21 mouse cellular contexts compared by ENCODE assay signal in genomic region chr5:23656590-23656989, GRCm38 (mm10). TPM values are rescaled to one million over a fixed set of nuclear protein-coding genes. Genes with fewer than 3 reads are reported as not detected.
A peak's percentile ranks its signal among the peaks of the same experiment; 100 is the strongest.
DNase-seq lines count a peak whose midpoint lies in the region; ATAC-seq and TF ChIP-seq lines count a peak whose summit lies in the region.
"Had no signal": no experiment of that assay in that cellular context is flagged by ENCODE, and none has a peak within 500 bp of the region (broad histone marks: within the 10 kb centered on the region; RNA-seq: fewer than 3 reads in every experiment).

No protein-coding gene starts in this region.

- H3K9me3 ChIP-seq in forebrain, embryonic 14.5 days (replicated peaks; ENCODE audit: control insufficient read depth, low read length) = no peaks in the 10 kb centered on the region
- no peaks in the 10 kb centered on the region for H3K9me3 ChIP-seq in forebrain, embryonic 13.5 days (replicated peaks)
- no peaks in the 10 kb centered on the region for H3K9me3 ChIP-seq in midbrain, postnatal 0 days (ENCODE audit: low read length)
- no peaks in the 10 kb centered on the region; the same call in 1 of the 2 replicates for H3K9me3 ChIP-seq in midbrain, embryonic 16.5 days (replicated peaks; ENCODE audit: control insufficient read depth, low read length, poor library complexity, severe bottlenecking)
- H3K9me3 ChIP-seq in stomach, postnatal 0 days (ENCODE audit: control insufficient read depth, low read length) = no peaks in the 10 kb centered on the region
- H3K9me3 ChIP-seq: embryonic facial prominence, embryonic 10.5 days; forebrain, embryonic 15.5 days; hindbrain, embryonic 13.5 days; kidney, embryonic 15.5 days; limb, embryonic 13.5 days; midbrain, embryonic 10.5 days had no signal

- no peaks in the 10 kb centered on the region for H3K4me1 ChIP-seq in forebrain, embryonic 14.5 days (ENCODE audit: control insufficient read depth, insufficient read depth, low read length)
- peaks cover 4% of the 10 kb centered on the region; the same call in 1 of the 2 replicates for H3K4me1 ChIP-seq in forebrain, embryonic 13.5 days
- no peaks in the 10 kb centered on the region for H3K4me1 ChIP-seq in midbrain, postnatal 0 days (ENCODE audit: insufficient read depth, low read length)
- H3K4me1 ChIP-seq in midbrain, embryonic 16.5 days (ENCODE audit: control insufficient read depth, insufficient read depth, low read length) = no peaks in the 10 kb centered on the region
- H3K4me1 ChIP-seq in stomach, postnatal 0 days (replicated peaks; ENCODE audit: control insufficient read depth, insufficient read depth) = no peaks in the 10 kb centered on the region
- H3K4me1 ChIP-seq: forebrain, embryonic 15.5 days; hindbrain, embryonic 13.5 days; kidney, embryonic 15.5 days had no signal

- TF ChIP-seq CTCF in midbrain, postnatal 0 days (IDR thresholded peaks at IDR 0.05) = peak; percentile 58
- peak; percentile 51 for TF ChIP-seq CTCF in stomach, postnatal 0 days (IDR thresholded peaks at IDR 0.05; ENCODE audit: low read depth)

- H3K36me3 ChIP-seq in forebrain, embryonic 14.5 days (ENCODE audit: control insufficient read depth, insufficient read depth, low read length) = no peaks in the 10 kb centered on the region
- no peaks in the 10 kb centered on the region for H3K36me3 ChIP-seq in forebrain, embryonic 13.5 days (ENCODE audit: poor library complexity, severe bottlenecking)
- H3K36me3 ChIP-seq in midbrain, postnatal 0 days (ENCODE audit: insufficient read depth, low read length) = no peaks in the 10 kb centered on the region
- no peaks in the 10 kb centered on the region for H3K36me3 ChIP-seq in midbrain, embryonic 16.5 days (ENCODE audit: control insufficient read depth, insufficient read depth, low read length)
- no peaks in the 10 kb centered on the region for H3K36me3 ChIP-seq in stomach, postnatal 0 days (ENCODE audit: control insufficient read depth, insufficient read depth, low read length)
- H3K36me3 ChIP-seq: embryonic facial prominence, embryonic 10.5 days; forebrain, embryonic 15.5 days; hindbrain, embryonic 13.5 days; kidney, embryonic 15.5 days; limb, embryonic 13.5 days; midbrain, embryonic 10.5 days had no signal

- no peak overlapping the region for H3K4me2 ChIP-seq in forebrain, embryonic 14.5 days (ENCODE audit: low read length)
- no peak overlapping the region for H3K4me2 ChIP-seq in forebrain, embryonic 13.5 days
- H3K4me2 ChIP-seq in midbrain, postnatal 0 days (ENCODE audit: low read depth, low read length, poor library complexity, severe bottlenecking) = no peak overlapping the region
- no peak overlapping the region for H3K4me2 ChIP-seq in midbrain, embryonic 16.5 days (ENCODE audit: low read length)
- H3K4me2 ChIP-seq in stomach, postnatal 0 days (replicated peaks; ENCODE audit: low read depth) = no peak overlapping the region
- H3K4me2 ChIP-seq: forebrain, embryonic 15.5 days; hindbrain, embryonic 13.5 days; kidney, embryonic 15.5 days; limb, embryonic 13.5 days had no signal

- TF ChIP-seq EP300 in stomach, postnatal 0 days (optimal IDR thresholded peaks at IDR 0.05) = no peak

- ATAC-seq in forebrain, embryonic 14.5 days = no peak
- no peak for ATAC-seq in forebrain, embryonic 13.5 days
- no peak for ATAC-seq in midbrain, postnatal 0 days (ENCODE audit: low FRiP score)
- no peak for ATAC-seq in midbrain, embryonic 16.5 days
- ATAC-seq in stomach, postnatal 0 days (ENCODE audit: low FRiP score, low TSS enrichment) = no peak
- ATAC-seq: forebrain, embryonic 15.5 days had no signal

- H3K27ac ChIP-seq in forebrain, embryonic 14.5 days (ENCODE audit: low read depth, low read length) = no peak overlapping the region
- no peak overlapping the region for H3K27ac ChIP-seq in forebrain, embryonic 13.5 days
- H3K27ac ChIP-seq in midbrain, postnatal 0 days (ENCODE audit: low read depth, low read length) = no peak overlapping the region
- H3K27ac ChIP-seq in midbrain, embryonic 16.5 days (ENCODE audit: low read length) = no peak overlapping the region
- no peak overlapping the region for H3K27ac ChIP-seq in stomach, postnatal 0 days (replicated peaks)
- H3K27ac ChIP-seq: embryonic facial prominence, embryonic 10.5 days; forebrain, embryonic 15.5 days; hindbrain, embryonic 13.5 days; kidney, embryonic 15.5 days; limb, embryonic 13.5 days; midbrain, embryonic 10.5 days had no signal

- peak; percentile 19 for DNase-seq in forebrain, embryonic 14.5 days (ENCODE audit: low spot score)
- DNase-seq in kidney, adult 9 months = peak; percentile 28
- DNase-seq in kidney, postnatal 4 days = no peak
- DNase-seq in midbrain, postnatal 0 days (ENCODE audit: low spot score) = peak; percentile 35
- no peak for DNase-seq in stomach, postnatal 0 days (ENCODE audit: low spot score)
- DNase-seq in embryo, embryonic 10.5 days (ENCODE audit: low spot score) = no peak
- DNase-seq: adrenal gland, postnatal 10 days; cerebellum, adult 18-20 months; cerebellum, postnatal 36 days; heart, postnatal 10 days; lung, postnatal 4 days; thymus, adult 2 months had no signal

- no peak overlapping the region for H3K4me3 ChIP-seq in forebrain, embryonic 14.5 days (ENCODE audit: low read depth, low read length)
- no peak overlapping the region for H3K4me3 ChIP-seq in forebrain, embryonic 13.5 days
- H3K4me3 ChIP-seq in midbrain, postnatal 0 days (ENCODE audit: low read depth, low read length) = no peak overlapping the region
- no peak overlapping the region for H3K4me3 ChIP-seq in midbrain, embryonic 16.5 days (ENCODE audit: low read depth, low read length)
- H3K4me3 ChIP-seq in stomach, postnatal 0 days (ENCODE audit: low read depth, low read length) = no peak overlapping the region
- H3K4me3 ChIP-seq: embryonic facial prominence, embryonic 10.5 days; forebrain, embryonic 15.5 days; hindbrain, embryonic 13.5 days; kidney, embryonic 15.5 days; limb, embryonic 13.5 days; midbrain, embryonic 10.5 days; myocyte had no signal

- H3K27me3 ChIP-seq in forebrain, embryonic 14.5 days (replicated peaks; ENCODE audit: control insufficient read depth, insufficient read depth, low read length) = no peaks in the 10 kb centered on the region
- no peaks in the 10 kb centered on the region for H3K27me3 ChIP-seq in forebrain, embryonic 13.5 days
- no peaks in the 10 kb centered on the region for H3K27me3 ChIP-seq in midbrain, postnatal 0 days (ENCODE audit: insufficient read depth, low read length)
- H3K27me3 ChIP-seq in midbrain, embryonic 16.5 days (ENCODE audit: control insufficient read depth, insufficient read depth, low read depth, low read length) = no peaks in the 10 kb centered on the region
- H3K27me3 ChIP-seq in stomach, postnatal 0 days (ENCODE audit: control insufficient read depth, insufficient read depth, low read length) = no peaks in the 10 kb centered on the region
- H3K27me3 ChIP-seq: forebrain, embryonic 15.5 days; hindbrain, embryonic 13.5 days; kidney, embryonic 15.5 days; limb, embryonic 13.5 days had no signal

- H3K9ac ChIP-seq in forebrain, embryonic 14.5 days (ENCODE audit: low read length) = no peak overlapping the region
- H3K9ac ChIP-seq in forebrain, embryonic 13.5 days = no peak overlapping the region
- no peak overlapping the region for H3K9ac ChIP-seq in midbrain, postnatal 0 days (replicated peaks; ENCODE audit: low read length, poor library complexity, severe bottlenecking)
- H3K9ac ChIP-seq in midbrain, embryonic 16.5 days (ENCODE audit: low read depth, low read length) = no peak overlapping the region
- no peak overlapping the region for H3K9ac ChIP-seq in stomach, postnatal 0 days (ENCODE audit: low read length)
- H3K9ac ChIP-seq: forebrain, embryonic 15.5 days; hindbrain, embryonic 13.5 days; kidney, embryonic 15.5 days; limb, embryonic 13.5 days had no signal

- WGBS in forebrain, embryonic 14.5 days = 97% methylated on average over 4 of the region's 4 CpGs
- 92% methylated on average over 4 of the region's 4 CpGs for WGBS in forebrain, embryonic 13.5 days
- WGBS in midbrain, postnatal 0 days = 87% methylated on average over 4 of the region's 4 CpGs
- 92% methylated on average over 4 of the region's 4 CpGs for WGBS in midbrain, embryonic 16.5 days
- 83% methylated on average over 4 of the region's 4 CpGs for WGBS in stomach, postnatal 0 days

RNA-seq across cellular contexts. Expression of gene Srpk2, which starts 27.8 kb away (rescaled TPM):
- polyA plus RNA-seq in forebrain, embryonic 14.5 days (2014; fragmentation: Nextera tagmentation; extraction: Ambion mirVana) = 98.4 and 102 TPM in 2 replicates
- polyA plus RNA-seq in forebrain, embryonic 13.5 days (2015; fragmentation: Nextera tagmentation; extraction: Ambion mirVana) = 89.5 and 92.8 TPM in 2 replicates
- total RNA-seq in midbrain, postnatal 0 days (2014; rRNA removed) = 69.3 and 85.3 TPM in 2 replicates
- 144 and 151 TPM in 2 replicates for polyA plus RNA-seq in midbrain, postnatal 0 days (2015; fragmentation: Nextera tagmentation; extraction: Ambion mirVana)
- polyA plus RNA-seq in midbrain, embryonic 16.5 days (2015; fragmentation: Nextera tagmentation; extraction: Ambion mirVana) = 105 and 112 TPM in 2 replicates
- polyA plus RNA-seq in stomach, postnatal 0 days (2015; fragmentation: Nextera tagmentation; extraction: Ambion mirVana) = 27.1 and 27.4 TPM in 2 replicates

Comparison
In these comparisons a context has a peak if more than half of its experiments do, and no peak if none do; other contexts are left out.
1. DNase-seq: peak in forebrain, embryonic 14.5 days (single experiment), kidney, adult 9 months (single experiment) and midbrain, postnatal 0 days (single experiment); none in kidney, postnatal 4 days (0 of 2), stomach, postnatal 0 days (single experiment) and embryo, embryonic 10.5 days (single experiment).